Mouse (Mus musculus): ENCODE results near the gene Ctla4.
A peak's percentile ranks its signal among the peaks of the same experiment; 100 is the strongest.

The Ctla4 gene

DNA sequence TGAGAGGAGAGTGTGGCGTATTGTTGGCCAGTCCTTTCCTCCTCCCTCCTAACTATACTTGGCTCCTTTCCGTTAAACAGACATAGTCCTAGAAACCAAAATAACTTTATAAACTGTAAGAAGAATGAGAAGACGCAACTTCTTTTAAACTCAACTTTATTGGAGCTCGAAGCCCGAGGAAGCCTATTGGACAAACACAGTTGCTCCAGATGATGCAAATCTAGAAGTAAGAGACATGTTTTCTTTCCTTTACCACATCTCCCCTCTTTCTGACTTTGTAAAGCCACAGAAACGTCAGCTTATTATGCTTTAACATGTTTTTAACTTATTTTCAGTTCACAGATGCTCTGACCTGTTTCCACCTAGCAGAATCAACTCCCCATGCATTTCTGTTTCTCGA is at the start of gene Ctla4:
Gene Ctla4 (plus strand): TSS at position 20 of the 400 bp plus-strand sequence.
- no peak for DNase-seq

DNA sequence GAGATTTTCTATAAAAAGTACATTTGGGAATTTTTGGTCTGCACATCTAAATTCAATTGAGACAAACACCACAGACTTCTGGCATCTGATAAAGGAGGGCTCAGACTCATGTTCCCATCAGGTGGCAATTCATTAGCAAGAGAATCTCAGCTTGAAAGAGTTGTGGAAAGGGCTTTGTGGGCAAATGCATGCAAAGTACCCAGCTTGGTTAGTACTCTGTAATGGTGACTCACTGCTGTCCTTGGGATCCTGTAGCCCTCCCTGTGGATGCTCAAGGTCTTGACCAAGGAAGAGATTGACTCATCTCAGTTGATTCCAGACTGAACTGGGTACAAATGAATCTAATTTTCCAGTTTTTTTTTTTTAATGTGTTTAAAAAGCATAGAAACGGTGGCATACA is 47.6 kb upstream of the Ctla4 start:
- DNase-seq, result no peak

DNA sequence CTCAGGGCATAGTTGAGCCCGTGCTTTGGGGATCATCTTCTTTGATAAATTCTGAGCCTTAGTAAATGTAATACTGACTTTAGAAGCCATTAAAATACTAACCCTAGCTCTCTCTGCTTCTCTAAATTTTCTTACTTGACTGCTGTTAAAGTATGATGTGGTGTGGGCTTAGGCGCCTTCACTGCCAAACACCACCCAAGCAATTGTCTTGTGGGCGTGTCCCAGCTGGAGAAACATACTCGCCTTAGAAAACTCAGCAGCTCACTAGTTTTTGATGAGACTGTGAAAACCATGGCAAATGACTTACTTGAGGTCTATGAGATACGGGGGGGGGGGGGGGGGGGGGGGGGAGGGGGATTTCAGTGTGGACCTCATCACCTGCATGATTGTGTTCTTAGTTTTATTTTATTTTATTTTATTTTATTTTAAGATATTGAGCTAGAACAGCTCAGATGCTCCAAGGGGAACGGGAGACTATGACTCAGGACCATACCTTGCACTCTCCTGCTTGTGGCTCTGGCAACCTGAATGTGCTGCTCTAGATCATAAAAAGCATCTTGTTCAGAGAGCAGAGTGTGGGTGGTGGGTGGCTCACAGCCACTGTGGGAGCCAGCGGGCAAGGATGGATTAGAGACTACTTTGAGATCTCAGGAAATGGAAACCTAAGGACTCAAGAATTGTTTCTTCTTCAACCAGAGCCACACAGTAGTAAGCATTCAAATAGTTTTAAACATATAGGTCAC is 41.3 kb upstream of the Ctla4 start:
- DNase-seq, result no peak

DNA sequence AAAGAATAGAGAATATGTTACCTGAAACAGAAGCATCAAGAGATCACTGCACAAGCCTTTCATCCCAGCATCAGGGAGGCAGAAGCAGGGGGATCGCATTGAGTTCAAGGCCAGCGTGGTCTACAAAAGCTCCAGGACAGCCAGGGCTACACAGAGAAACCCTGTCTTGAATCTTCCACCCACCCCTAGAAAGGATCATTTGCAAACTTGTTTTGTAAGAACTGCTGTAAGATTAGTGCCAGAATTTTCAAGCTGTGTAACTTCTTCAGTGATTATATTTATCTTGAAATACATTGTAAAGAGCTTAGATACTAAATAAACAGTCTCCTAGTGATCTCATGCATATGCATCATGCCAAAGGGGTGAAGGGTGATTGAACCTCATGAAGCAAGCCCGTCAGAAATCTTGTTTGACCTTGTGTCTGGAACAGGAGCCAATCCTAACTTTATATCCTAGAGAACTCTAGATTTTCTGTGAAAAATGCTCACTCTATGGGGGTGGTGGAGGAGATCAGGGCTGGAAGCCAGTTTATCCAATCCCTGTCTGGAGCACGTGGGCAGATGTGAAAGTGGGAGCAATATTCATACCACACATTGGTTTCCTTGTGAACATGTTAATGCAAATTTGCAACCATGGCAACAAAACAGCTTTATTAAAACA is 40.1 kb upstream of the Ctla4 start:
- DNase-seq, result no peak

DNA sequence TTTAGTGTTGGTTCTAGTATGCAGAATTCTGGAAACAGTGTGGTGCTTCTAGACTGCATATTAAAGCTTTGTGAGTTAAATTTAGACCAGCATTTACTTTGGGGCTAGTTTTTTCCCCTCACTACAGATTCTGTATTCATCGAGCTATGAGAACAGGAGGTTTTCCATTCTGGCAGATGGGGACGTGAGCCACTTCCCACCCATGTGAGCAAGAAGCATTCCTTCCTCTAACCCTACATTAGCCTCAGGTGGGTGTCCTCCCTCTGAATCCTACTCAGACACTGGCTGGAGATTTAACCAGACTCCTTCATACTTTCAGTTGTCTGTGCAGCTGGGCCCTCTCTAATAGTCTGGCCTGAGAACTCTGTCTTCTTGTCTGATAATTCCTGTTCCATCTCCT is 37.7 kb upstream of the Ctla4 start:
- DNase-seq, result no peak

DNA sequence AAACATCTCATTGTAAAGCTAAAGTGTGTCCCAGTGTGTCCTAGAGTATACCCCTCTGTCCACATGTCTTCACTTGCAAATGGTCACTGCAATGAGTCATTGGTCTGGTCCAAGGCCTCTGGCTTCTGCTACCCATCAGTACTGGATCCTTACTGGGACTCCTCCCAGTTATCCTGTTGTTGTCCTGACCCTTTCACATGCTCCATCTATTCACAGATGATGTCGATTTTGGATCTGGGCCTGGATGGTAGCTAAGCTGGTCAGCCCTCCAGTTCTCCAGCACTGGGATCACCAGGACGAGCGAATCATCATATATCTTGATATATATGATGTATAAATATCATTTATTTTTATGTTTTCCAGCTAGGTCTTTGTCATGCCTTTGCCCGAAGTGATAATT is 37.0 kb upstream of the Ctla4 start:
- no peak for DNase-seq

DNA sequence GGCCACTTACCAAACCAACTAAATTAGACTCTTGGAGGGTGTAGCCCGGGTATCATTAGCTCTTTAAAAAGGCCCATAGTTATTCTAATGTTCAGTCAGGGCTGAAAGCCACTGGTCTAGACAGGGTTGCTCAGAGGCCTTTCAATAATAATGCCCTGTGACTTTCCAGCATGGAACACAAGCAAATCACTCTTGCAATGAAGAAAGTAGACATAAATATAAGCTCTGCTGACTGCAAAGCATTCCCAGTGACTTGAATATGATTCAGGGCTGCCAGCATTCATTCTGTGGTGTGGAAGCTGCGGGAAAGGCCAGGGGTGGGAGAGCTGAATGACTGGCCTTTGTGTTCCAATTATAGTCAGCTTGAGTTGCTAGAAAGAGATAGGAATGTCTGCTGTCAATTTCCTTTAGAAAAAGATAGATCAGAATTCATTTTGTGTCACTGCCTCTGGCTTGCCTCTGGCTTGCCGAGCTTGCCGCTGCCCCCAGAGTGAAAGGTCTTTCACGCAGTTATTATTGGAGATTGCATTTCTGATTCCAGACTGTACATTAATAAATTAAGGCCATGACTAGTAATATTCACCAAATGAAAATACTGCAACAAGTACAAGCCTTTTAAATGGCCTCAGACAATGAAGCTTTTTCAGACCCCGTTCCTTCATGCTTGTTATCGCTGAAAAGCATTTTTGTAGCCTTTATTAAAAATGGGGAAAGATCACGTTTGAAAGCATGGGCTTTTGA is 35.6 kb upstream of the Ctla4 start:
- no peak for DNase-seq

DNA sequence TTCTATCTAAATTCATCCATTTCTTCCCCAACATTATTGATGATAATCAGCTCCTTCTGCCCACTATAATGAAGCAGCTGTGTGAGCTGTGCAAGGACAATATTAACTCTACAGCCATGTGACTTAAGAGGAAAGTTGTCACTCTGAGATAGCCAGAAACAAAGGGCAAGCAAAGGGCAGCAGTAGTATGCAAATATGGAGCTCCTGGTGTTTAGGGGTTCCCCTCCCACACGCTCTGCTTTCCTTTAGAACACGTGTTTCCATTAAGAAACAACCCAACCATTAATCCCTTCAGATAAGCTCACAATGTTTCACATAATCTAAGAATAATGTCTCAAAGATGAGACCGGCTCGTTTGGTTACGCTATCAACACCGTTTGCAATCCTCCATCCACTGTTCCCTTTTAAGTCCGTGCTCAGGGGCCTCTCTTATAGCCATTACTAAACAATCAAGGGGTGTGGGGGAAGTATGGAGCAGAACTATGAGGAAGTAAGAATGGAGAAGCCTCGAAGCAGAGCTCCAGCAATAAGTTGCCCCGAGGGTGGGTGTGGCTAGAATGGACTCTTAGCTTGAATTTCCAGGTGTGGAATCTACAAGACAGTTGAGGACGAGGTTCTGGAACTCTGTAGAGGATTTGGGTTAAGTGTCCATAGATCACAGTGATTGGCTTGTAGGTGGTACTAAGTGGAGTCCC is 34.6 kb upstream of the Ctla4 start:
- no peak for DNase-seq

DNA sequence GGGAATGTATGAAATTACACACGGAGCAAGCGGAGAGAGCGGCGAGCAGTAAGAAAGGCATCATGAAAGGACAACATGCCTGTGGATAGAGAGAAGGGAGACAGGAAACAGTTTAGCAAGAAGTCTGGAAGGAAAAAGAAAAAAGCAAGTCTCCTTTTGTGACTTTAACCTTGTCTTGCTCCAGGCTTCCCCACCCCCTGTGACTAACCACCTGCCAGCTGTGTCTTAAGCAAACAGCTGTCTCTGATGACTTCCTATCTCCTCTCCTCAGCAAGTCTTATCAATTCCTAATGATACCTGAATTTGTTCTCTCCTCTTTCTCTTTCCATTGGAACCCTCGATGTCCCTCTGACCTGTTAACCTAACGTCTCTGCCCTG is 34.0 kb upstream of the Ctla4 start:
- DNase-seq, result no peak

DNA sequence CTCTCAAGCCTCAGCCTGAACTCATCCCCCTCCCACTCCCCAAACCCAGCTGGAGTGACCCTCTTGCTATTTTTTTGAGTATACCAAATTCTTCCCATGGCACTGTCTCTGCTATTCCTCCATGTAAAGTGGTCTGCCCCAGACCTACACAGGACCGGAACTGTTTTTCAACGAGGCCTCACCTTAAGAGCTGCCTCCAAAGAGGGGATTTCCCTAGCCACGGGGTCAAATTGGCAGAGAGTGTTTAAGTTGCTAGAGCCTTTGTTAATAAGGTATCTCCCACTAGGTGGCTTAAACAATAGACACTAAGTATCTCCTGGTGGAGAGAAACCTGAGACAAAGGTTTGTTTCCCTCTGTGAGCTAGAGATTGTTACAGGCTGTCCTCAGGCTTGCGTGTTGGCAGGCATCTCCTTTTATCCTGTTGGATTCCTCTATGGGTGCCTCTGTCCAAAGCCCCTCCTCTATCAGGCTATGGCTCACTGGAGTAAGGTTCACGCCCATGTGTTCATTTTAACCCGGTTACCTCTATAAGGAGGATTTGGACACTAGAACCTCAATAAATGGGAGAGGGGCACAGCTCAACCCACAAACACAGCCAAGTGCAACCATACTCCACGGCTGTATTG is 33.4 kb upstream of the Ctla4 start:
- no peak for DNase-seq

DNA sequence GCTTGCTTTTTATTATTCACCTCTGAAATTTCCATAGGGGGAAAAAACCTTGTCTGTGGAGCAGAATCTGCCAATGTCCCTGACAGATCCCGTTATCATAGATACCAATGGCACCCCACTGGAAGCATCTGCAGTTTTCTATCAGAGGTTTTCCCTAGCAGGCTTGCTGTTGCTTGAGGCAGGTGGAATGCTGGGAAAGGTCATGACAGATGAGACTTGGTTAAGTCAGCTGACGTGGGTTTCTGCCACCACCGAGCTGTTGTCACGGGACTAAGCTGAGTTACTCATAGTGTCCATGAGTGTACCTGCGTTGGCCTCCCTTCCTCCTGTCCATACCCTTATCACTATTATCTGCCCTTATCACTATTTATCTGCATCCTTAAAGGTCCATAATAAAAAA is 32.8 kb upstream of the Ctla4 start:
- DNase-seq, result no peak

DNA sequence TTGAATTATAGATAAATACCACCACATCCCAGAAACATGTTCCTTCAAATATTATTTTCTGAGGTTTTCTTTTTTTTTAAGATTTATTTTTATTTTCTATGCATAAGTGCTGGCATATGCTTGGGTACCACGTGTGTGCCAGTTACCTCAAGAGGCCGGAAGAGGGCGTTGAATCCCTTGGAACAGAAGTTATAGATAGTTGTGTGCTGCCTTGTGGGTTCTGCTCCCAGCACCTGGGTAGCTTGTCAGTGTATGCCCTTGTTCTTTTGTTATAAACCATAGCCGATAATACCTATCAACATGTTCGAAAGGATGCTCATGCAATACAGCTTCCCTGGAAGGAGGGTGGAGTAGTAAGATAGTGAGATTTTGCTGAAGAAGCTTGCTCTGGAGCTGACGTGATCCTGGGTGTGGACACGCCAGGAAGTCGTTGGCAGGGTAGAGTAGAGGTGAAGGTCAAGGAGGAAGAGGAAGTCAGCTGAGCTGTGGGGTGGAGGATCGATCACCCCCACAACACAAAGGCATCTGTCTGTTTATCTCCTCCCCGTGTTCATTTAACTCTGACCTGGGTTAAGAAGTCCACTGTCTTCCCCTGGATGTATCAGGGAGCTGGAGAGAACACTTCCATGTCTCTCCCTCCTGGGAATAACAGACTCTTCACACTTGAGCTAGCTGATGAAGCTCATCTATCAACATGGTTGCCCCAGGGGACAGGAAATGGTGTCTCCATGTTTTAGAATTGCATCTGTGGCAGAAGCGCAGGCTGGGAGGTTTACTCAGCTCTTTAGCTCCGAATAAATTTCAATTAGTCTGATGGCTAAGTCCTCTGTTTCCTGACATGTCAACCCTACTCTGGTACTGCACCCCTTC is 29.2 kb upstream of the Ctla4 start:
- DNase-seq, result no peak

DNA sequence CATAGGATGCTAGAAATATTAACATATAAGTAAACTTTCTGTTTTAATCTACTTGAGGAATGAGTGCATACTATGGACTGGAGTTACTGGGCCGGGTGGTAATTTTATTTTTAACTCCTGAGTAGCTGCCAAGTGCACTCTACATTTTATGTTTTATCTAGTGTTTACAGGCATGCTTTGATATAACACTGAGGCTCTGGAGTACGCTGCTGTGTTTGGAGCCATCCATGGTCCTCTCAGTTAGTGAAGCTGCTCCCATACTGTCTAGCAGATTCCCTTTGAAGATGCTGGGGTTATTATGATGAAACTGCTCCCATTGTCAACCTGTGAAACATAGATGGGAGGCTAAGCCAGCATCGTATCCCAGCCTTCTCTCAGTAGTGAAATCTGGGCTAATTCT is 27.6 kb upstream of the Ctla4 start:
- no peak for DNase-seq

DNA sequence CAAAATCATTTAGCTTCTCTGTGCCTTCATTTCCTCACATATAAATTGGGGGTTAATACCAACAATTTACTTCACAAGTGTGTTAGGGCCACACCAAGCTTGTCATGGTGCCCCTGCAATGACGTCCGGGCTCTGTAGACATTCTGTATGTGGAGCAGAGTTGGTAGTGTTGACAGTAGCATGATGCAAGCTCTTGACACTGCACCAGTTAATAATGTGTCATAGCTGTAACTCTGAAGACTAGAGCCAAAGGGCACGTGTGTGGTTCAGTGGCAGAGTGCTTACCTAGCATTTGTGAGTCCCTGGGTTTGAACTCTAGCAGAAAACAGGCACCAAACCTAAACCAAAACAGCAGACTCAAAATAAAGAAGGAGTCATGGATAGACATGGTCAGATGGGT is 27.0 kb upstream of the Ctla4 start:
- DNase-seq, result no peak

DNA sequence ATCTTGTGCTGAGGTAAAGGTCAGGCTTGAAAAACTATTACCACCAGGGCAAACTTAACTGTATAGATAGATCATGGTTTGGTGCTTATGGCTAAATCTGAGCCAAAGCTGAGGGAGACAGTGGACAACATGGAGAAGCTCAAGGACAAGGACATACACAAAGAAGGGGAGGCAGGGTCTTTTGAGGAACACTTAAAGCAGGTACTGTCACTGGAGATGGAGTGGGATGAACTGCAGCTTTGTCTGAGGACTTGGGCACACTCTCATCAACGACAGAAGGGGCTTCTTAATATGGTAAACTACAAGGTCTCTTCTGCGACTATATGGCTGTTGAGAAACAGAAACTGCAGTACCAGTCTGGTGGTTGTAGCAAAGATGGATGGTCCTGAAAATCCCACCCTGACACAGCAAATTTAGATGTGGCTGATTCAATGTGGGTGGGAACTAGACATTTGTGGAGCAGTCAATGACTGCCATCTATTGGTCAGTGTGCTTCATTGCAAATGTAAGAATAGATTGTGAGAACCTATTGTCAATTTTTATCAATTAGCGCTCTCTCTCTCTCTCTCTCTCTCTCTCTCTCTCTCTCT is 26.3 kb upstream of the Ctla4 start:
- peak; percentile 43 for DNase-seq

DNA sequence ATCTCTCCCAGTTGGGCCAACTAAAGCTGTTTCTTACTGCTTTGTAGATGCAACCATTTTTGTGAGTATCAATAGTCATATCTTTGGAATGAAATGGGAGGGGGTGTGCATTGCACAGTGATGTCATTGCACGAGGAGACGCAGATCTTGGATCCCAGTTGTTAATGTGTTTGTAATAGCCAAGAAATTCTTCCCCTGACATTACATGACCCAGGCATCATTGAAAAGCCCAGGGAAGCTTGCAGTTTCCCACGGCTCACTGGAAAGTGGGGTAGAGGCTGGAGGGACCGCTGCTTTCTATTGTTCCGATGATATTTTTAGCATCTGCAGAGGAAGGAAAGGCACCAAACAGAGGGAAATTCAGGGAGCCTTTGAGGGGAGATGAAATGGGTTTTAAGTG is 25.8 kb upstream of the Ctla4 start:
- peak; percentile 10 for DNase-seq

DNA sequence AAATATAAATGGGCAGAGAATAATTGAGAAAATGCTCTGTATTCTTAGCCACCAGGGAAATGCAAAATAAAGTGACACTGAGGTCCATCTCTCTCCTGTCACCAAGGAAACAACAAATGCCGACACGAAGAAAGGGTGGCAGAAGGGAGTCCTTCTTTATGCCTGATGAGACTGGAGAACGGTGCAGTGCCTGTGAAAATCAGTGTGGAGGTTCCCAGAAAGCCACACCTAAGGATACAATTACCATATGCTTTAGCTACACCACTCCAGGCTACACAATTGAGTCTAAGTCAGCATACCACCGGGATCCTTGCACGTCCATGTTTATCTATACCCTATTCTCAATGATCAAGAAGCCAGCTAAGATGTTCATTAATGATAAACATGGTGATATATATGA is 25.4 kb upstream of the Ctla4 start:
- DNase-seq, result no peak

DNA sequence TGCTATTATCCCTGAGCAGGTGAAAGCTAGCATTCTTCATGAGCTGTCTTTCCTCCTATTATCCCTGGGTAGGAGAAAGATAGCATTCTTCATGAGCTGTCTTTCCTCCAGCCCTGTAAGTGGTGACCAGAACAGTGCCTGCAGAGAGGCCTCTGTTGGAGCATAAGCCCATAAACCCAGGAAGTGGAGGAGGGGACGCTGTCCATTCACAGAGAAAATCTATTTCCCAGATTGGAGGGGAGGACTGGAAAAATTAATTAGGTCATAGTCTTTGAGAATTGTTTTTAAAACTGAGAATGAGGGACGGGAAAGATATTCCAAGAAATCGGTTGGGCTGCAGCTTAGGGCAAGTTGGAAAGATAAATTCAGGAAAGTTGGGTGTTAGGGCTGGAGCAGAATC is 24.3 kb upstream of the Ctla4 start:
- no peak for DNase-seq

DNA sequence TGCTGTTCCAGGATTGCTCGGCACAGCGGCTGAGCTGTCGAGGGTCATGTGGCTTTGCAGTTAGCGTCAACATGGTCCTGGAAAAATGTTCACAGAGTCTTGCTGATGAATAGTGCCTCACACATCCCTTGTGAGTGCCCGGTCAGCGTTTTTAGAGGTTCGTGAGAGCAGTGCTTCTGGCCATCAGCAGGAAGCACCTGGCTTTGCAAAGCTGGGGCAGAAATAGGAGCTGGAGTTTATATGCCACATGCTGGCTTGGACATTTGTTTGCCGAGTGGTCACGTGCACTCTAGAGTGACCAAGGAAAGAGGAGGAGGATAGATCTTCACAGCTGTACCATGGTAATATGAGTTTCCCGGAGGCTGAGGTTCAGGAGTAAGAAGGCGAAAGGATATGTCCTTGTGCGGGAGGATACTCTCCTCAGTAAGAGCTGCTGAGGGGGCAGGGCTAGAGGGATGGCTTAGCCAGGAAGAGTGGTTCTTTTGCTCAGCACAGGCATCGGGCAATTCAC is 23.8 kb upstream of the Ctla4 start:
- peak; percentile 34 for DNase-seq

DNA sequence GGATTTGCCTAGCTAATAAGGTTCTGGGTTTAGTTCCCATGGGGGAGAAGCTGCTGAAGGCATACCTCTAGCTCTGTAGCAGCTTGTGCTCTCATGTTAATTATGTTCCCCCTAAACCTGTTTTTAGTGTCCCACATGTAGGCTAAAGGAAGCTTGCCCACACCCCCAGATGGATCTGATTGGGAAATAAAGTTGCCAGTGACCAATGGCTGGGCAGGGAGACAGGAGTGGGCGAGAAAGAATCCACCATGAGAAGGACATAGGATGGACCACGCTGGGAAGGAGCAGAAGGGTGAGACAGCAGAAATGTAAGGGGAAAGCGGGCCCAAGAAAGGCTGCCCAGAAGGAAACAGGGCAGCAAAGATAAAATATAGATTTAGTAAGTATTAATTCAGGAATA is 23.1 kb upstream of the Ctla4 start:
- DNase-seq, result no peak

DNA sequence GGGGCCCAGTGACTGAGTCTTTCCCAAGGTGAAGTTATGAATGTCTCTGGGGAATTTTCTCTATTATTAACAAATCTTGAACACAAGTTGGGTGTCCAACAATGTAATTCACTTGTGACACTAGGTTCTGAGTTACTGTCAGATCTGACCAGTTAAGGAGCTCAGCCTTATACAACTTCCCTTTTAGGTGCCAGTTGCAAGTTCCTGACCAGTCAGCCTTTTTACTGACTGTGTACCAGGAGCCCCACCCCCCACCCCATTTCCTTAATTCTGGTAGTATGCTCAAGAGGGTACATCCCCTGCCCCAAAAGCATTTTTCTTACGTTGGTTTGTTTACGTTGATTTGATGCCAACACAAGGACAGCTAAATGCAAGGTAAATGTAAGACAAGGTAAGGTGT is 21.6 kb upstream of the Ctla4 start:
- DNase-seq, result no peak

Data from kidney, postnatal 14 days (tissue).